Mouse (Mus musculus): ENCODE measurements around the gene Gm28308. TPM values are rescaled to one million over a fixed set of nuclear protein-coding genes. Genes with fewer than 3 reads are reported as not detected.

Gene Gm28308
- polyA plus RNA-seq (2015; fragmentation: Nextera tagmentation; extraction: Ambion mirVana), result not detected in 2 replicates

- no peak for ATAC-seq (ENCODE audit: extremely low read depth, insufficient number of reproducible peaks, low FRiP score, low TSS enrichment)
- Histone ChIP-seq H3K4me3 (peak within 1 kb of the TSS; percentile 41), H3K9ac (no peak within 1 kb of the TSS), H3K9me3 (no peaks in the 10 kb centered on the region), H3K27ac (replicated peaks) (no peak within 1 kb of the TSS), H3K4me1 (peaks cover 32% of the 10 kb centered on the region), H3K4me2 (peak within 1 kb of the TSS; percentile 53), H3K27me3 (replicated peaks) (peaks cover 100% of the 10 kb centered on the region), H3K36me3 (no peaks in the 10 kb centered on the region)
- WGBS, result 2% methylated on average over 38 of the region's 38 CpGs
Measured at GRCm38 (mm10) chr6:52213119-52213986, at the start of gene Gm28308, which contains the start of gene Hoxa3. Gene Gm28308 (minus strand): TSS chr6:52213339. Gene Hoxa3 (minus strand): TSS chr6:52213336.

- no peak for ATAC-seq (ENCODE audit: extremely low read depth, insufficient number of reproducible peaks, low FRiP score, low TSS enrichment)
- peaks cover 15% of the 10 kb centered on the region for H3K4me1 ChIP-seq
- H3K4me3 ChIP-seq, result no peak overlapping the region
- H3K9ac ChIP-seq, result no peak overlapping the region
- 1% methylated on average over 24 of the region's 24 CpGs for WGBS
- H3K27me3 ChIP-seq (replicated peaks), result peaks cover 95% of the 10 kb centered on the region
- no peak overlapping the region for H3K27ac ChIP-seq (replicated peaks)
- no peak overlapping the region for H3K4me2 ChIP-seq
- H3K36me3 ChIP-seq, result no peaks in the 10 kb centered on the region
- H3K9me3 ChIP-seq, result no peaks in the 10 kb centered on the region
Measured at GRCm38 (mm10) chr6:52262463-52263320, 49.6 kb upstream of the Gm28308 start.

- ATAC-seq (ENCODE audit: extremely low read depth, insufficient number of reproducible peaks, low FRiP score, low TSS enrichment), result no peak
- no peaks in the 10 kb centered on the region for H3K36me3 ChIP-seq
- 4% methylated on average over 9 of the region's 9 CpGs for WGBS
- H3K4me1 ChIP-seq, result peaks cover 15% of the 10 kb centered on the region
- no peak overlapping the region for H3K4me2 ChIP-seq
- H3K27me3 ChIP-seq (replicated peaks), result peaks cover 95% of the 10 kb centered on the region
- no peak overlapping the region for H3K9ac ChIP-seq
- no peaks in the 10 kb centered on the region for H3K9me3 ChIP-seq
- H3K4me3 ChIP-seq, result no peak overlapping the region
- no peak overlapping the region for H3K27ac ChIP-seq (replicated peaks)
Measured at GRCm38 (mm10) chr6:52261751-52262462, 48.8 kb upstream of the Gm28308 start.

- Histone ChIP-seq H3K9ac (0 out of 2 replicates have a peak within 1 kb of the TSS, but pooled peaks have one; percentile 19), H3K4me2 (peak within 1 kb of the TSS; percentile 75), H3K27me3 (replicated peaks) (peaks cover 94% of the 10 kb centered on the region), H3K36me3 (no peaks in the 10 kb centered on the region), H3K9me3 (no peaks in the 10 kb centered on the region), H3K27ac (replicated peaks) (no peak within 1 kb of the TSS), H3K4me3 (peak within 1 kb of the TSS; percentile 56), H3K4me1 (peaks cover 15% of the 10 kb centered on the region)
- WGBS, result 1% methylated on average over 39 of the region's 72 CpGs
- no peak for ATAC-seq (ENCODE audit: extremely low read depth, insufficient number of reproducible peaks, low FRiP score, low TSS enrichment)
Measured at GRCm38 (mm10) chr6:52260654-52261575, 47.8 kb upstream of the Gm28308 start, which contains the start of gene Hoxa13. Gene Hoxa13 (minus strand): TSS chr6:52260880.

GRCm38 (mm10) chr6:52259811-52260261, 46.7 kb upstream of the Gm28308 start:
- H3K27ac ChIP-seq (replicated peaks), result no peak overlapping the region
- peak overlapping the region; percentile 75 for H3K4me2 ChIP-seq
- WGBS, result 1% methylated on average over 39 of the region's 39 CpGs
- H3K9ac ChIP-seq, result no peak overlapping the region
- H3K27me3 ChIP-seq (replicated peaks), result peaks cover 93% of the 10 kb centered on the region
- H3K9me3 ChIP-seq, result no peaks in the 10 kb centered on the region
- ATAC-seq (ENCODE audit: extremely low read depth, insufficient number of reproducible peaks, low FRiP score, low TSS enrichment), result no peak
- H3K4me1 ChIP-seq, result peaks cover 15% of the 10 kb centered on the region
- H3K4me3 ChIP-seq, result peak overlapping the region; percentile 56
- no peaks in the 10 kb centered on the region for H3K36me3 ChIP-seq

GRCm38 (mm10) chr6:52259081-52259790, 46.1 kb upstream of the Gm28308 start:
- H3K4me3 ChIP-seq, result 0 out of 2 replicates have a peak overlapping the region, but pooled peaks have one; percentile 56
- H3K27ac ChIP-seq (replicated peaks), result no peak overlapping the region
- peaks cover 93% of the 10 kb centered on the region for H3K27me3 ChIP-seq (replicated peaks)
- no peak for ATAC-seq (ENCODE audit: extremely low read depth, insufficient number of reproducible peaks, low FRiP score, low TSS enrichment)
- H3K4me2 ChIP-seq, result peak overlapping the region; percentile 75; the same call in 1 of the 2 replicates
- H3K4me1 ChIP-seq, result peaks cover 15% of the 10 kb centered on the region
- 2% methylated on average over 25 of the region's 25 CpGs for WGBS
- no peak overlapping the region for H3K9ac ChIP-seq
- H3K9me3 ChIP-seq, result no peaks in the 10 kb centered on the region
- H3K36me3 ChIP-seq, result no peaks in the 10 kb centered on the region

- Histone ChIP-seq H3K27ac (replicated peaks) (no peak overlapping the region), H3K4me2 (no peak overlapping the region), H3K9me3 (no peaks in the 10 kb centered on the region), H3K4me1 (peaks cover 20% of the 10 kb centered on the region), H3K27me3 (replicated peaks) (peaks cover 93% of the 10 kb centered on the region), H3K36me3 (no peaks in the 10 kb centered on the region), H3K4me3 (no peak overlapping the region), H3K9ac (no peak overlapping the region)
- under 1% methylated on average over 6 of the region's 6 CpGs for WGBS
- no peak for ATAC-seq (ENCODE audit: extremely low read depth, insufficient number of reproducible peaks, low FRiP score, low TSS enrichment)
Measured at GRCm38 (mm10) chr6:52256956-52257355, 43.8 kb upstream of the Gm28308 start.

GRCm38 (mm10) chr6:52253511-52254500, 40.7 kb upstream of the Gm28308 start:
- Histone ChIP-seq H3K4me3 (peak overlapping the region; percentile 28), H3K27ac (replicated peaks) (no peak overlapping the region), H3K4me2 (0 out of 2 replicates have a peak overlapping the region, but pooled peaks have one; percentile 13), H3K9ac (no peak overlapping the region), H3K27me3 (replicated peaks) (peaks cover 95% of the 10 kb centered on the region), H3K4me1 (peaks cover 6% of the 10 kb centered on the region), H3K9me3 (no peaks in the 10 kb centered on the region), H3K36me3 (no peaks in the 10 kb centered on the region)
- ATAC-seq (ENCODE audit: extremely low read depth, insufficient number of reproducible peaks, low FRiP score, low TSS enrichment), result no peak
- WGBS, result 1% methylated on average over 59 of the region's 59 CpGs
